Mouse (Mus musculus) spleen, adult 18-20 months (tissue): Measurements from ENCODE around the gene Gm49776.
"Not testable (repeated sequence)": the region's sequence is repeated elsewhere in the genome, so short reads cannot be mapped to it uniquely, and the experiment has no call there.

Source experiments
- DNase-seq, 2 experiments: peaks; one replicate each; pipeline ENCODE4 v3.0.0; 2022; ENCODE audit warnings: mixed read lengths in 2 of 2

Gene Gm49776

DNA sequence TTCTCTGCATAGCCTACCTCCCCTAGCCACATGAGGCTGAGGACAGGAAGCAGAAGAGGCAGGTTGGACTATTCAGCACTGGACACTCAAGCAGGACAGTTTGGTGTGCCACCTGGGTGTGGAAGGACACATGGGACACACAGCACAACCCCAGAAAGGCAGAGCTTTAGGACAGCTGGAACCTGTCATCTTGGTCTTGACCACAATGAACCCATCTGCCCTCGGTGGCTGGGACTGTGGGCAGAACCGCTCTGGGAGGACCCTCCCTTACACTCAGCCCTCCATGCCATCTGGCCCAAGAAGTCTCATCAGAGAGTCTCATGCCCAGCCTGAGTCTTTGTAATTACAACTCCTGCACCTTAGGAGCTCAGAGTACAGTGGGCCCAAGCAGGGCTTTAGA is 58.1 kb downstream of the Gm49776 start:
- DNase-seq = no peak

DNA sequence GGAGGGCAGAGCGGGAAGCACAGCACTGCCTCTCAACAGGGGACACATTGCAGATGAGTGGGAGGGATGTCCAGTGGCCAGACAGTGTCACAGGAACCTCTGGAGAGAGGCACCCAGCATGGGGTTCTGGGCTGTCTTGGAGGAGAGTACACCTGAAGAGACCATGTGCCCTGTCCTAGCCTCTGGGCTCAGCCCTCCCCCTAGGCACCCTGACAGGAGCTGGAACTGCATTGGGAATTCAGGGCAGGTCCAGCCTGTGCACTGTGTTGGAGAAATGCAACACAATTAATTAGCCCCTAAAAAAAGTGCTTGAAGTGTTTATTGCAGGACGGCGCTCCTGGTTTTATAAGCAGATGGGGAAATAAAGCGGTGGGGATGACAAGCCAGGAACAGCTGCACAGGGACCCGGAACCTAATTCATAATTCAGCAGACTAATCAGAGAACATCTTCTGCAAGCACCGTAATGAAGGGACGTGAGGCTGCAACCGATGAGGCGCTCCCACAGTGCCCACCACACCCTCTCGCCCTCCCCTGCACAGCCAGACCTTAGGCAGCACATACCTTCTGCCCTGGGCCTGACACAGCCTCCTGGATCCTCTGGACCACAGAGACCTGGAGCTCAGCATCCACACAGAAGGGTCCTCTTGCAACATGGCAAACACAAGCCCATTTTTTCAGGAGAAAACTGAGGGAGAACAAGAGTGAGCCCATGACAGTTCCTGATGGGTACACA is 59.6 kb downstream of the Gm49776 start:
- DNase-seq = no peak

DNA sequence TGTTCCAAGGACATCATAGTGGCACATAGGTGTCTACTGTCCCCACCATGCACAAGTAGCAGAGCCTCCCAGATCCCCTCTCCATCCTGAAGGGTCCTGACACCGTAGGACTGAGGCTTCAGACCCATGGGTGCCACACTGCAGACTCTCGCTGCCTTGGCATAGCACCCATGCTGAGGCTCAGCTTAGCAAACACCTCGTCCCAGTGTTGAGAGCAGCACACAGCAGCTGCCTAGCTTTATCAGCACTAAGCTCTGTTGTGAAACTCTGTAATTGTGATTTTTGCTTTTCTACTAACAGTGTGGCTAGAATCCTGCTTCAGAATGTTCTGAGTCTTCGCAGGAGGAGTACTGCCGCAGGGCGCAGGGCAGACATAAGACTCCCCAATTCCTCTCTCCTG is 60.2 kb downstream of the Gm49776 start:
- DNase-seq = no peak

DNA sequence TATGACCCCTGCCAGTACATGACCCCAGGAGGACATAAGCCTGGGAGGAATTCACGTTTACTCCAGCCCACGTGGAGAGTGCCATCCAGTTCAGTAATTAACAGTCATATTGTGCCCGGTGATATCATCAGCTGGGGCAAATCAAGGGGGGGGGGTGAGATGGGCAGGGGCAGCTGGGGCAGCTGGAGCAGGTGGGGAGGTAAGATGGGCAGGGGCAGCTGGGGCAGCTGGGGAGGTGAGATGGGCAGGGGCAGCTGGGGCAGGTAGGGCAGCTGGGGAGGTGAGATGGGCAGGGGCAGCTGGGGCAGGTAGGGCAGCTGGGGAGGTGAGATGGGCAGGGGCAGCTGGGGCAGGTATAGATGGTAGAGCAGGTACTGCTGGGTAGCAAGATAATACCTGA is 62.6 kb downstream of the Gm49776 start:
- not testable (repeated sequence) for DNase-seq
